Mouse (Mus musculus) layer of hippocampus, adult 11-12 months (tissue): ENCODE measurements around the gene Gprasp1.
A peak's percentile ranks its signal among the peaks of the same experiment; 100 is the strongest.

Experiments used
- DNase-seq: peaks from one replicate; pipeline ENCODE4 v3.0.0; 2022; ENCODE audit warnings: low spot score

Gprasp1 gene

DNA sequence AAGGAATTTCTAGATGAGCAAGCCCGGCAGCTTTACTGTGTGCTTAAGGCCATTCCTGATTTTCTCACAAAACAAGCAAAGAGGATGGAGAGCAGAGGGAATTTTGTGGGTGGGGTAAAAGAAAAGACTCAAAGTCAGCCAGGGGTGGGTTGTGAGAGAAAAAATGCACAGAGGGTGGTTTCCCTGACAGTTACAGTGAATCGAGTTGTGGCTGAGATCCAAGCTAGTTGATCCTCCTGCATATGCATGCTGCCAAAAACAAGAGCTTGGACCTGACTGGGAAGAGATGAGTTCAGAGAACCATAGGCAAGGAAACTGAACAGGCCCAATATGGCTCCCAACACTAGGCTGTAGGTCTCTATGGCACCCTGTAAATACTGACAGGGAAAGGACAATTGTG is 95.4 kb downstream of the Gprasp1 start:
- DNase-seq: no peak

GRCm38 (mm10) chrX:135838521-135839360 is 96.2 kb downstream of the Gprasp1 start, which contains the start of gene Gprasp2:
TSS of gene Gprasp2 (plus strand) at chrX:135839034.
- DNase-seq: peak; percentile 55

- peak; percentile 42 for DNase-seq
Observed at GRCm38 (mm10) chrX:135839397-135840391, 97.2 kb downstream of the Gprasp1 start.
